Mouse (Mus musculus) spleen, postnatal 10 days (tissue): ENCODE measurements at regions not wholly inside any gene's neighbourhood (a gene's known extent, or its start where the extent isn't known, plus 50 kb on each side); places are given as distances from the start of the nearest gene placed in this dataset.

Experiments used
- DNase-seq, 2 experiments: peaks; one replicate each; pipeline ENCODE4 v3.0.0; 2021 to 2022; ENCODE audit warnings: low spot score in 2 of 2

GRCm38 (mm10) chr14:48753517-48754079, 80.0 kb upstream of the Otx2 start:
- no peak for DNase-seq

- DNase-seq, result no peak
Measured at GRCm38 (mm10) chr14:48753084-48753483, 79.5 kb upstream of the Otx2 start.

GRCm38 (mm10) chr14:48752579-48752905, 78.9 kb upstream of the Otx2 start:
- DNase-seq, result no peak

- DNase-seq, result no peak
Measured at GRCm38 (mm10) chr14:48751751-48752578, 78.3 kb upstream of the Otx2 start.

GRCm38 (mm10) chr14:48750994-48751393, 77.4 kb upstream of the Otx2 start:
- no peak for DNase-seq

GRCm38 (mm10) chr14:48748976-48749375, 75.4 kb upstream of the Otx2 start:
- DNase-seq, result no peak

GRCm38 (mm10) chr14:48747936-48748335, 74.3 kb upstream of the Otx2 start:
- no peak for DNase-seq

- DNase-seq, result no peak
Measured at GRCm38 (mm10) chr14:48740942-48741602, 67.5 kb upstream of the Otx2 start.

- DNase-seq, result no peak
Measured at GRCm38 (mm10) chr14:48739121-48739520, 65.5 kb upstream of the Otx2 start.

- DNase-seq, result no peak
Measured at GRCm38 (mm10) chr14:48738641-48739040, 65.0 kb upstream of the Otx2 start.

- no peak for DNase-seq
Measured at GRCm38 (mm10) chr14:48738213-48738612, 64.6 kb upstream of the Otx2 start.

- DNase-seq, result no peak
Measured at GRCm38 (mm10) chr14:48736969-48737860, 63.6 kb upstream of the Otx2 start.

- DNase-seq, result no peak
Measured at GRCm38 (mm10) chr14:48736211-48736610, 62.6 kb upstream of the Otx2 start.

- no peak for DNase-seq
Measured at GRCm38 (mm10) chr14:48729996-48730395, 56.4 kb upstream of the Otx2 start.
